Mouse (Mus musculus): ENCODE results near the gene Ttc7b.

- TF ChIP-seq POLR2AphosphoS5 (IDR thresholded peaks at IDR 0.05; ENCODE audit: borderline replicate concordance, low read depth, low read length) (no peak), MXI1 (IDR thresholded peaks at IDR 0.05; ENCODE audit: low read depth, low read length) (no peak), CTCF (IDR thresholded peaks at IDR 0.05 in 2 of 3, conservative IDR thresholded peaks at IDR 0.05 in 1 of 3; ENCODE audit: control insufficient read depth in 1 of 3, insufficient read depth in 1 of 3, low read depth in 2 of 3, low read length in 3 of 3, poor library complexity in 1 of 3, severe bottlenecking in 1 of 3) (no peak), HCFC1 (IDR thresholded peaks at IDR 0.05; ENCODE audit: low read depth, low read length) (no peak), SMC3 (IDR thresholded peaks at IDR 0.05; ENCODE audit: low read depth, low read length) (no peak), POLR2A (IDR thresholded peaks at IDR 0.05; ENCODE audit: control insufficient read depth in 1 of 2, insufficient read depth in 1 of 2, low read depth in 1 of 2, low read length in 2 of 2, poor library complexity in 1 of 2) (no peak), E2F4 (IDR thresholded peaks at IDR 0.05; ENCODE audit: borderline replicate concordance, low read depth, low read length) (no peak), NELFE (IDR thresholded peaks at IDR 0.05; ENCODE audit: low read depth, low read length) (no peak), JUND (IDR thresholded peaks at IDR 0.05; ENCODE audit: low read depth, low read length) (no peak), TCF12 (IDR thresholded peaks at IDR 0.05; ENCODE audit: low read depth, low read length) (no peak)
Measured at GRCm38 (mm10) chr12:100273033-100273432, 247.6 kb downstream of the Ttc7b start.
